In genomic region chr4:155178274-155178673, GRCm38 (mm10) we compare ENCODE assay signal across 8 mouse cellular contexts. TPM values are rescaled to one million over a fixed set of nuclear protein-coding genes. Genes with fewer than 3 reads are reported as not detected.
A peak's percentile ranks its signal among the peaks of the same experiment; 100 is the strongest.
DNase-seq lines count a peak whose midpoint lies in the region; ATAC-seq lines count a peak whose summit lies in the region.

No protein-coding gene starts in this region.

- no peak overlapping the region for H3K4me3 ChIP-seq in forebrain, embryonic 14.5 days (ENCODE audit: low read depth, low read length)
- H3K4me3 ChIP-seq in hindbrain, embryonic 11.5 days (ENCODE audit: low read depth, low read length) = no peak overlapping the region

- H3K27me3 ChIP-seq in forebrain, embryonic 14.5 days (replicated peaks; ENCODE audit: control insufficient read depth, insufficient read depth, low read length) = no peaks in the 10 kb centered on the region
- H3K27me3 ChIP-seq in hindbrain, embryonic 11.5 days (ENCODE audit: control insufficient read depth, insufficient read depth, low read length) = no peaks in the 10 kb centered on the region

- peak; percentile 70 for ATAC-seq in forebrain, embryonic 14.5 days
- ATAC-seq in hindbrain, embryonic 11.5 days (ENCODE audit: low FRiP score) = peak; percentile 67
- ATAC-seq in megakaryocyte progenitor cell, adult 5-6 weeks (replicated peaks; ENCODE audit: poor library complexity) = peak; percentile 72

- peak; percentile 90 for DNase-seq in CD4-positive helper T cell, adult 2 months (ENCODE audit: low read depth, low spot score)
- peak; percentile 85 for DNase-seq in R1 (ENCODE audit: low read depth, low spot score)
- DNase-seq in forebrain, embryonic 14.5 days (ENCODE audit: low spot score) = peak; percentile 81
- DNase-seq in hindbrain, embryonic 11.5 days (ENCODE audit: low spot score) = peak; percentile 71
- DNase-seq in layer of hippocampus, postnatal 36 days = peak; percentile 62 to 67
- peak; percentile 42 to 50 for DNase-seq in spleen, adult 18-20 months
- DNase-seq in frontal cortex, postnatal 14 days (ENCODE audit: low spot score in 2 of 2) = no peak

- H3K9me3 ChIP-seq in forebrain, embryonic 14.5 days (replicated peaks; ENCODE audit: control insufficient read depth, low read length) = no peaks in the 10 kb centered on the region
- no peaks in the 10 kb centered on the region for H3K9me3 ChIP-seq in hindbrain, embryonic 11.5 days (ENCODE audit: control insufficient read depth, low read length)

- H3K27ac ChIP-seq in forebrain, embryonic 14.5 days (ENCODE audit: low read depth, low read length) = peak overlapping the region; percentile 65
- peak overlapping the region; percentile 87 for H3K27ac ChIP-seq in hindbrain, embryonic 11.5 days (ENCODE audit: low read depth, low read length)

- H3K4me1 ChIP-seq in forebrain, embryonic 14.5 days (ENCODE audit: control insufficient read depth, insufficient read depth, low read length) = peaks cover 40% of the 10 kb centered on the region
- peaks cover 43% of the 10 kb centered on the region for H3K4me1 ChIP-seq in hindbrain, embryonic 11.5 days (replicated peaks; ENCODE audit: control insufficient read depth, insufficient read depth, low read length)

- WGBS in forebrain, embryonic 14.5 days = 10% methylated on average over 6 of the region's 6 CpGs
- 9% methylated on average over 6 of the region's 6 CpGs for WGBS in hindbrain, embryonic 11.5 days

- H3K36me3 ChIP-seq in forebrain, embryonic 14.5 days (ENCODE audit: control insufficient read depth, insufficient read depth, low read length) = no peaks in the 10 kb centered on the region; the same call in 1 of the 2 replicates
- no peaks in the 10 kb centered on the region for H3K36me3 ChIP-seq in hindbrain, embryonic 11.5 days (ENCODE audit: control insufficient read depth, insufficient read depth, low read length)

- peak overlapping the region; percentile 25; the same call in 1 of the 2 replicates for H3K9ac ChIP-seq in forebrain, embryonic 14.5 days (ENCODE audit: low read length)
- H3K9ac ChIP-seq in hindbrain, embryonic 11.5 days (ENCODE audit: low read depth, low read length) = peak overlapping the region; percentile 38; the same call in 1 of the 2 replicates

- peak overlapping the region; percentile 25 for H3K4me2 ChIP-seq in forebrain, embryonic 14.5 days (ENCODE audit: low read length)
- H3K4me2 ChIP-seq in hindbrain, embryonic 11.5 days (replicated peaks; ENCODE audit: low read depth, low read length) = peak overlapping the region; percentile 23

RNA-seq across cellular contexts. Expression of gene Ski, which starts 44.1 kb away (rescaled TPM):
- polyA plus RNA-seq in forebrain, embryonic 14.5 days (2014; fragmentation: Nextera tagmentation; extraction: Ambion mirVana) = 16.2 and 17.1 TPM in 2 replicates
- 13.4 and 21.0 TPM in 2 replicates for polyA plus RNA-seq in hindbrain, embryonic 11.5 days (2014; fragmentation: Nextera tagmentation; extraction: Ambion mirVana)
- 100 to 1,000 TPM; 126 to 132 TPM for total RNA-seq in layer of hippocampus, postnatal 36 days (2021)
- total RNA-seq in megakaryocyte progenitor cell, adult 5-6 weeks (2015) = 16.9 and 19.7 TPM in 2 replicates
- 5.0 and 5.7 TPM in 2 replicates for total RNA-seq in megakaryocyte progenitor cell, adult 5-6 weeks (2017)

Comparison
In these comparisons a context has a peak if more than half of its experiments do, and no peak if none do; other contexts are left out.
1. DNase-seq: peak in CD4-positive helper T cell, adult 2 months (single experiment), R1 (single experiment), forebrain, embryonic 14.5 days (single experiment), hindbrain, embryonic 11.5 days (single experiment), layer of hippocampus, postnatal 36 days (2 of 2) and spleen, adult 18-20 months (2 of 2); none in frontal cortex, postnatal 14 days (0 of 2).
2. RNA of gene Ski, which starts 44.1 kb away (total RNA-seq): 126 to 132 TPM in layer of hippocampus, postnatal 36 days; 5.0 to 19.7 TPM in megakaryocyte progenitor cell, adult 5-6 weeks; every median in the first group is over 4 times any median in the second.
3. Peak in every context shown above with its lines, with median percentiles within 50 percentile points of each other: ATAC-seq.